Mouse (Mus musculus) cerebellum, adult 8-10 months (tissue): ENCODE results near the gene Senp1.

Experiments used
- DNase-seq: peaks from one replicate; pipeline ENCODE4 v3.0.0; 2022

Gene Senp1

DNA sequence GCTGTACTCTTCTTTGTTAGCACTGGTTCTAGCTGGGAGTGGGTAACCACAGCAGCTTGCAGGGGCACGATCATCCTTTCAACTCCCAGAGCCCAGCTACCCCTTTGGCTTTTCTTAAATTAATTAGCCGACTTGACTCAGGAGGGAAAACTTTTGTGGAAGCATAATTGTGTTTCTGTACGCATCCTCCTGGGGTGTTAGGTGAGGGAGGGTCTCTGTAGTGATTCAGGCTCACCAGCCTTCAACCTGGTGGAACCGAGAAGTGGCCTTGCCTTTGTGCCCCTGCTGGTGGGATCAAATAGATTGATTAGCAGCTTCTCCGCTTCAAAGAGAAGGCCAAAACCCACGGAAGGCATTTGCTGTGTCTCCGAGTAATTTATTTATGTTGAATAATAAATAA lies 93.6 kb downstream of the Senp1 start:
- DNase-seq = no peak

DNA sequence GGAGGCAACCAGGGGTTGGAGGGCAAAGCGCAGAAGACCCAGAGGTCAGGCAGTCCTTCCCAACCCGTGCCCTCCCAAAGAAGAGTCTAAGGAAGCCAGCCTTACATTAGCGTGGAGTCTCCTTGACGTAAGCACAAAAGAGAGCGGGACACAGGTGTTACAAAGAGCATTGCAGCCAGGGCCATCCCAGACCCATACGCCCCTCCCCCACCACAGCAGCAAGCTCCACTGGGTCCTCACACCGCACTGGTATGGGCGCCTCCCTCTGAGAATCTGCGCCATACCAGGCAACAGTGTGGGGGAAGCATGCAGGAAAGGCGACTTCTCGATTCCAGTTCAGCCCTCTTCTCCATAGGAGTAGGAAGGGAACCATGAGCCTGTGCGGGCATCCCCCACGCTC lies 94.0 kb downstream of the Senp1 start:
- DNase-seq = no peak

DNA sequence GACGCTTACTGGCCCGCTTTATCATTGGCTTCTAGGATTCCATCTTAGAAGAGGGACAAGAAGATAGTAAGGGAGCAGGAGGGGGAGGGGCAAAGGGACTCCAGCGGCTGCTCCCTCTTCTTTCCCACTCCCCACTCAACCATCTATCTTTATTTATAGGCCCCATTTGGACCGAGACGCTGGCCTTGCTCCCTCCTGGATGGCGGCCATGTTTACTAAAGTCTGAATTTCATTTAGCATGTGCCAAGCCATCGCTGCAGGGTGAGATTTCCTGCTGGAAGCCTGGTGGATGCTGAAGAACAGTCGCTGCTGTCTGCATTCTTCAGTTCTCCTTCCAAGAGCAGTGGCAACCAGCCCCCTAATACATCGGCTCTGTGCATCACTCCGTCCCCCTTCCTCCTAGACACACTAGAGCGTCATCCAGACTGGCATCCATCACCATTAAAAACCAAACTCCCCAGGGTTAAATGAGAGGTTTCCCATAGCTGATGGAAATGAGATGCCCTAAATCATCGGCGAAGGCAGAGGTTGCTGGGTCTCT lies 96.8 kb downstream of the Senp1 start:
- DNase-seq = no peak

DNA sequence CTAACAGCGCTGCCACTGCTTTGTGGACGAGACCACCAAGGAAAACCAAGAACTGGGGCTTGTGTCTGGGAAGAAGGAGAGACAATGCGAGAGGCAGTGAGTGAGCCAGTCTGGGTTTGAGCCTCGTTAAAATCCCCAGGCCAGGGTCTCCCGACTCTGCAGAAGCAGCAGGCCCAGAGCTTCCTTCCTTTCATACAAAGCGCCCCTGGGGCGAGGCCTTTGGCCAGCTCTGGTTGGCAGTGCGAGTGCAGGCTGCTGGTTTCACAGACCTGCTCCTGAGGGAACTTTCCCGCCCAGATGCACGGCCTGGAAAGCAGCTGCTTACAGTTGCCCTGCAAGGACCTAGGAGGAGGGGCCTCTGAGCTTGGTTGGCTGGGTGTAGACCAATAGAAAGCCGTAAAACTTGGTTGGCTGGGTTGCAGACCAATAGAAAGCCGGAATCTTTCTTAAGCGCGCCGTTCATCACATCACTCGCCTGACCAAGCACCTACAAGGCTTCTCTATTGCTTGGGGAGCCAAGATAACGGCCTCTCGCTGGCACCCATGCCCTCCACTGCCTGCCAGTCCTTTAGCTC lies 100.7 kb downstream of the Senp1 start:
- DNase-seq = peak; percentile 48

DNA sequence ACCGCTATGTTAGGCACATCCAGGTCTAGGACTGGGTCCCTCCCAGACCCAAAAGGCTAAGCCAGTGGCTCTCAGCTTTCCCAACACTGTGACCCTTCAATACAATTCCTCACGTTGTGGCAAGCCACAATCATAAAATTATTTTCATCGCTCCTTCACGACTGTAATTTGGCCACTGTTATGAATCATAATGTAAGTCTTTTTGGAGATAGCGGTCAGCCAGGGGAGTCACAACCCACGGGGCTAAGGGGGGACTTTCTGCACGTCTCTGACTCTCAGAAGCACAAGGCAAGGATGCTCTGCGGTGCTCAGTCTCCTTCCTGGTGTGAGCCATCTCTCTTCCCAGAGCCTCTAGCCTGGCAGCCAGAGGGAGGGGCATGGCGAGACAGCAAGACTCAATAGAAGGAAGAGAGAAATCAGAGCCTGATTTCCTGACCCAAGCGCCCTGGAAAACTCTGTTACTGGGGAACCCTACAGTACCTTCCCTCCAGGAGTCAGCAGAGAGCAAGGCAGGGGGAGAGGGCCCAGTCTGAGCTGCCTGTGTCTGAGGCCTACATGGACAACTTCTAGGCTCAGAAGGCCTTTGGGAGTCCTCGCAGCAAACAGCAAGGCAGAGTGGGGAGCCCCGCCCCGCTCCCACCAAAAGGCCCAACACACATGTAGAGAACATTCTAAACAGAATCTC lies 101.4 kb downstream of the Senp1 start:
- DNase-seq = no peak

DNA sequence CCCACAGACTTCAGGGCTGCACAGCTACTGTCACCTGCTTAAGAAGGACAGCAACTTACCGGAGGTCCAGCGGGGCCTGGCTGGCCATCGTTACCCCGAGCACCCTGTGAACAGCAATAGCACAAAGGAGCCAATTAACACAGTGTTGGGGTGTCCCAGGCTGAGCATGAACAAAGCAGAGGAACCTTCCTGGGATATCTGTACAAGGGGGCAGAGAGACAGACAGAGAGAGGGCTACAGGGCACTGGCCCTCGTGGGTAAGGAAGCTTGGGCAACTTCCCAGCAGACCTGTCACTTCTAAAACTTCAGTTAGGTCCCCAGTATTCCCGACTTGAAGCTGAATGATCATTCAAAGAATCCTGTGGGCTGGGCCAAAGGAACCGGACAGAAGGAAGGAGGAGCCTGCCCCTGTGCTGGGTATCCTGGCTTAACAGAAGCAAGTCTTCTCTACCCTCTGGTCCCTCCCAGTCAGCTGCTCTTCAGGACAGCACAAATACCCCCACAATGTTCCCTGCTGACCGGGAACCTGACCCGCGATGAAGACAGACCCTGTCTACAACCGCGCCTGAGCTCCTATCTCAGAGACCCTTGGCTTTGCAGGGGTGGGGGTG lies 102.2 kb downstream of the Senp1 start:
- DNase-seq = no peak

DNA sequence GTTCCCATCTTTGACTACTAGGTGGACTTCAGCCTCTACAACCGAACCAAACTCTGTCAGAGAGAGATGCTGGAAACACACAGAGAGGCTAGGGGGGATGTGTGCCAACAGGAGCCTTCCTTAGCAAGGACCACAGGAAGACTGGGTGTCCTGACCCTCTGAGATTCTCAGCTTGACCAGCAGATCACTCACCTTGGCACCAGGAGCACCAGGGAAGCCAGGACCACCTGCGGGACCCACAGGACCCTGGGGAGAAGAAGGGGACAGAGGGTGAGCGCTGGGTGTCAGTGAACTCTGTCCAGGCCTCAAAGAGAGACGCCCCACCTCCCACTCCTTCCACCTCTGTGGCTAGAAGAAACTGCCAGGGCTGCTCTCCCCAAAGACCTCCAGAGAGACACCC lies 102.8 kb downstream of the Senp1 start:
- DNase-seq = no peak

DNA sequence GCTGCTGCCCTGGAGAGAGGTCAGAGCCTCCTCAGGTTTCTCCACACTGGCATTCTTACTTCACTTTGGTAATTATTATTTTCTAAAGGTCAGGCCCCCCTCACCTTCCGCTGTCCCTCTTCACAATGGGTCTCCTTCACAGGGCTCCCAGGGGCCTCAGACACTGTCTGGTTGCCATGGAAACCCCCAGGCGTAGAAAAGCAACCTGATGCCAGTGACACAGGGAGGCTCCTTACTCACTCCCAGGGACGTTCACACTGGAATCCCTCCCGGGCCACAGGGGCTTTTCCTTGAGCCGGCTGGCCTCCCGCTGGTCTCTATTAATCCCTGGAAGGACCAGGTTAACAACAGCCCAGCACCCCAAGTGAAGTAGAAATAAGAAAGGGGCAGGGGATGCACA lies 103.4 kb downstream of the Senp1 start:
- DNase-seq = no peak

DNA sequence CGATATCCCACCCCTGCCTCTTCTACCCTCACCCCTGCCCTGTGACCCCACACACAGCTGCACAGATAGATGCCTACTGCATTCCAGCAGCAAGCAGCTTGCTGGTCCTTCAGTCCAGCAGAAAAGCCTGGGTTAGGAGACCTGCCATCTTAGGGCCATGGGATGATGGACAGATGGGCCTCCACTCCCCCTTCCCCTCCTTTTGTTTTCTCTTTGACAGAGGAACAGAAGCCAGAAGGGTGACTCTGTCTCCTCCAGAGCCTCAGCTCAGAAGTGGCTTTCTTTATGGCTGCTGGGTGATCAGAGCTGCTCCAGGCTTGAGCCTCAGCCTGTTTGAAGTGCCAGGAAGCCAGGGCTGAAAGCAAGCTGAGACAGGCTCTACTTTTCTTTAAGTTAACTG lies 104.0 kb downstream of the Senp1 start:
- no peak for DNase-seq
